Mouse (Mus musculus) common myeloid progenitor, adult 5-6 weeks (primary cell): Measurements from ENCODE around the gene Gbp2b. TPM values are rescaled to one million over a fixed set of nuclear protein-coding genes. Genes with fewer than 3 reads are reported as not detected.
"Not testable (repeated sequence)": the region's sequence is repeated elsewhere in the genome, so short reads cannot be mapped to it uniquely, and the experiment has no call there.

ENCODE experiments used
- ATAC-seq: replicated peaks from 2 replicates; pipeline ENCODE4 v1.8.0; 2016; ENCODE audit warnings: low read depth, mild to moderate bottlenecking, moderate TSS enrichment, inconsistent platforms; ENCODE audit not compliant: poor library complexity, severe bottlenecking
- total RNA-seq: library from RNA; stranded (forward); fragments of 200-1000, 187-1606 nt; gene quantifications from 2 replicates; pipeline ENCODE4 v1.2.3, GENCODE M21; 2017

The Gbp2b gene
- total RNA-seq, 1 experiment from 2014 or later: not detected

DNA sequence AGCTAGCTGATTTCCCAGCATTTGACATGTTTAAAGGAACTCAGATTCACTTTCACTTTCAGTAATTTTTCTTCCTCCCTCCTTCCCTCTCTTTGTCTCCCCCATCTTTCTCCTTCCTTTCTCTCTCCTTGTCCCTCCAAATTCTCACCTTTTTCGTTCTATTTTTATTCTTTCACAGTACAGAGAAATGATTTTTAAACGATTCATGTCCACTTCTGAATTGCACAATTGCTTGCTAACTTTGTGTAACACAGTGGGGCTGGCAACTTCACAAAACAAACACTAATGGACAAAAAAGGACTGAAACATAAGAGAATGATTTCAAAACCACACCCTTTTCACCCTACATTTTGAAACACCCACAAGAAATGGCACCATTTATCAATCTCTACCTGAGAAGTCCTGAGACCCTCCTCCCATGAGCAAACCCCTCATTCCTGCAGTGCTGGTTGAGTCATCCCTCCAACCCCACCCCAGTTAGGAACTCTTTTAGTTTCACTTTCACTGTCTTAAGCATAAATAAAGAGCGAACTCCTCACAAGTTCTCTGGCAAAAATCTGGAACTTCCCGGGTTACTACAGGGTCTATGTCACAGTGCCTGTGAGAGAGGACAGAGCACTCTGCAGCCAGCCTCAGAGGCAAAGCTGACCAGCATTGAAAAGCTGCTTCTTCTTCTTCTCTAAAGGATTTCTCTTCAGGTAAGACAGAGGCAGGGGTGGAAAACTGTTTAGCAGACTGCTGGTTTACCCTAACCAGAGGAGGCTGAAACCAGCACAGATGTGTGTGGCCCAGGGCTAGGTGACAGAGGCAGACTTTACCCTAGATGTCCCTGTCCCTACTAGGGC, 25.7 kb downstream of the Gbp2b start, which contains the start of gene Gbp2:
Gene Gbp2, plus strand, starts transcription at position 492 of the 845 bp plus-strand sequence.
- ATAC-seq: peak; percentile 56

DNA sequence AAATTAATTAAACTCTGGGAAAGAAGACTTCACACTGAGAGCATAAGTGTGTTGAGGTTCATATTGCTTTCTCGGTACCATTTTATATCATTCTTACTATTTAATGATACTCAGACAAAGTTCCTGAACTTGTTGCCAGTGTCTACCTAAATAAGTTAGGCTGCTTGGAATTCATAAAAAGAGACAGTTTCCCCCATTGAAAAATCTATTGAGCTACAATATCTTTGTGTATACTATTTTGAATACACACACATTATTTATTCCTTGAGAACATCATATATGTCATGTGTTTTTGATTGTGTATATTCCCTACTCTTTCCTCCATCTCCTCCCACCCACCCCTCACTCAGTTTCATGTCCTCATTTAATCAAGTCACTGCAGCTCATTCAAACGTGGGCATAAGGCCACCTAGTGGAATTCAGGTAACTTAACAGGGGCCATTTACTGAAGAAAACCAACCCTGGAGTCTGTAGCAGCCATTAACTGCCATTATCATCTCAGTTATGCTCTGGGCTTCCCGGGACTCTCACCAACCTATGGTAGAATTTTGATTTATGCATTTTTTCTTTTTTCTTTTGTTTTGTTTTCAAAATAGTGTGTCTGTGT, 26.4 kb downstream of the Gbp2b start:
- ATAC-seq: peak; percentile 83

DNA sequence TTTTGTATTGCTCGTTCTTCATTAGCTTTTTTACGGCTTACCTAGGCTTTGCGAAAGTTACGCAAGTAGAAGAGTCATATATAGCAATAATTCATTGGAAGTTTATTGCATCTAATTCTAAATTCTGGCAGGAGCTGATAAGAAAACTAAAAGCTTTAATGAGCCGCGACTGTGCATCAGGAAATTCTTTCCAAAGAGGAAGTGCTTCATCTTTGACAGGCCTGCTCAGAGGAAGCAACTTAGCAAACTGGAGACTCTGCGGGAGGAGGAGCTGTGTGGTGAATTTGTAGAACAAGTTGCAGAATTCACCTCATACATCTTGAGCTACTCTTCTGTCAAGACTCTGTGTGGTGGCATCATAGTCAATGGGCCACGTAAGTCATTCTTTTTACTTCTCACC, 35.7 kb downstream of the Gbp2b start:
- ATAC-seq: peak; percentile 93

DNA sequence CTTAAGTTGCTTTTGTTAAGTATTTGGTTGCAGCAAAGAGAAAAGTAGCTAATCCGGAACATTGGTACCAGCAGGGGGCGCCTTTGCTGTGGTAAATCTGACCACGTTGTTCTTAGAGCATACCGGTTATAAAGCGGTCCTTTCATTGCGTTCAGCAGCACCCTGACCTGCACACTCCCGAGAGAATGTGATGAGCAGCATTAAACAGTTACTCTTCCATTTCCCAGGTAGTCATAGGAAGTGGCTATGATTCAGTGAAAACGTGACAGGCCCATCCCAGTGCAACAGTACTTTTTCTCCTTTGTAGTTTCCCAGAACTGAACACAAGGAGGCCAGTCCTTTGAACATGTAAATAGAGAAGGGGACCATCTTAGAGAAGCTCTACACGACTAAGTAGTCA, 45.6 kb downstream of the Gbp2b start:
- peak; percentile 88 for ATAC-seq

DNA sequence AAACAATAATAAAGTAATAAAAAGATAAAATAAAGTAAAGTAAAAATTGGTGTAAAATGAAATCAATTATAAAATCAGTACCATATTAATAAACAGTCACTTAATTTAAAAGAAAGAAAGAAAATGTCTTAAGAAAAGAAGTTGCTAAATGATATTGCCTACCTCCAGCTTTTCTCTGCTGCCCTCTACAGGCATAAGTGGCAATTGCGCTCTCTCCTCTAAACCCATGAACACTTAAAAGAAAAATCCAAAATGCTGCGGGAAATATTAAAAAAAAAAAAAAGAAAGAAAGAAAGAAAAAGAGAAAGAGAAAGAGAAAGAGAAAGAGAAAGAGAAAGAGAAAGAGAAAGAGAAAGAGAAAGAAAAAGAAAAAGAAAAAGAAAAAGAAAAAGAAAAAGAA, 51.3 kb downstream of the Gbp2b start:
- peak; percentile 85 for ATAC-seq

DNA sequence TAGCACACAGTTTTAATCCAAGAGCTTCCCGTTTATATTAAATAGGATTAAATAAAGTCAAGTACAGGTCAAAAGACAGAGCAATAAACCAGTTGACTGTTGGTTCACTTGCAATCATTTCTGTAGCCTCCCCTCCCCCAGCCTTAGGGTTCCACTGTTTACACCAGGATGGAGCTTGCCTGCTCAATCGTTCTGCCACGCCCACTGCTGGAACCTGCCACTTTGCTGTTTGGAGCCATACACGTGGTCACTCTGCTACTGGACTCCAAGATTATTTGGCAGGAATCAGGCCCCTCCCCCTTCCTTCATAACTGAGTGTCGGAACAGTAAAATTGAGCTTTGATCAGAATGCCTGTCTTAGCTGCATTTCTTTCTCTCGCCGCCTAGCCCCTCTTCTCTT, 53.2 kb downstream of the Gbp2b start:
- ATAC-seq: not testable (repeated sequence)

DNA sequence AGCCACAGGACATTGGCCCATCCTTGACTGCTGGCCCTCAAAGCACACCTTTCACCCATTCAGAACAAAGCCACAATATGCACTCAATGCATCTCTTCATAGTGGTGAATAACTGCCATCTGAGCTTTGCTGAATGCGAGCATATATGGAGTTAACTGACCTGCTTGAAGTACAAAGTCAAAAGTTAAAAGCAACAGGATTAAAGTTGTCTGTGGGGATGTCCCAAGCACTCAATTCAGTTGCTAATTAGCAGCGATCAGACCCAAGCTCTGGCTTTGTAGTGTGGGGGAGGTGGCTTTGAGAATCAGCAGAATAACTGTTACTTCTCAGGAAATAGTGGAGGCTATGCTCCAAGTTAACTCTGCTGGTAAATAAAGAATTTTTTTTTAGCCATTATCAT, 55.6 kb downstream of the Gbp2b start:
- no peak for ATAC-seq

DNA sequence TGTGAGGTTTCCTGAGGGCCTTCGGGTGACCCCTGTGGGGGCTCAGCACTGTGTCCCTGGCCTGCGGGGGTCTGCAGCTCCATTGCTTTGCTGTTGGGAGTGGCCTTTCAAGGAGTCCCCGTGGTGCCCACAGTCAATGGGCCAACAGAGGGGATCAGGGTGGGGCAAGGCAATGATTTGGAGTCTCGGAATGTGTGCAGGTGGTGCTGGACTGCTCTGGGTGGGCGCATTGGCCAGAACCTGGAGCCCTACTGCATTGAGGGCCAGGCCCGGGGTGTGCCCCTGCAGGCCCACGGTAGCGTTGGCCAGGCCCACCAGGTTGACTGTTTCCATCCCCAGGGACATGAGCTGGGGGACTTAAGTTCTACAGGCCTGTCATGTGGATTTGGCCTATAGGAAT, 70.1 kb downstream of the Gbp2b start:
- no peak for ATAC-seq

Other genes starting within 250 kb of the Gbp2b start
- gene Pdlim5, start 199.2 kb upstream of the Gbp2b start, total RNA-seq: 17.2 and 18.5 TPM in 2 replicates
- 8.4 and 10.4 TPM in 2 replicates for gene Gbp5, start 100.9 kb upstream of the Gbp2b start, total RNA-seq
- gene Gbp7, start 64.5 kb upstream of the Gbp2b start, total RNA-seq: 38.9 and 39.1 TPM in 2 replicates
- gene Gbp3, start 34.8 kb upstream of the Gbp2b start, total RNA-seq: 38.0 and 46.6 TPM in 2 replicates
- gene Gbp2, start 25.8 kb downstream of the Gbp2b start, total RNA-seq: 16.2 and 19.8 TPM in 2 replicates
- 16.5 and 18.5 TPM in 2 replicates for gene Kyat3, start 106.2 kb downstream of the Gbp2b start, total RNA-seq
- 126 and 132 TPM in 2 replicates for gene Gtf2b, start 170.2 kb downstream of the Gbp2b start, total RNA-seq